Mouse (Mus musculus) neural tube, embryonic 11.5 days (tissue): ENCODE measurements around the gene Olfr1115. TPM values are rescaled to one million over a fixed set of nuclear protein-coding genes. Genes with fewer than 3 reads are reported as not detected.
"Not testable (repeated sequence)": the region's sequence is repeated elsewhere in the genome, so short reads cannot be mapped to it uniquely, and the experiment has no call there.

Experiments used
- ATAC-seq: fragments of 200-750 bp; cut with Nextera tagmentation; 2 replicates; pipeline ENCODE4 v1.8.0; 2017; ENCODE audit warnings: moderate number of reproducible peaks, mild to moderate bottlenecking, moderate TSS enrichment, moderate library complexity; ENCODE audit not compliant: insufficient read depth, low FRiP score, low TSS enrichment
- DNase-seq: peaks from one replicate; pipeline ENCODE4 v3.0.0-alpha.2; 2015; ENCODE audit warnings: low spot score
- H3K27ac ChIP-seq: fragments of 300-500 bp; sonication (generic); 2 replicates; pipeline ENCODE4 v1.5.1; 2014; ENCODE audit warnings: low read depth, mild to moderate bottlenecking, low read length
- H3K27me3 ChIP-seq: fragments of 300-500 bp; sonication (generic); 2 replicates; pipeline ENCODE4 v1.6.1; 2014; ENCODE audit warnings: mild to moderate bottlenecking, low read length, mixed read lengths; ENCODE audit not compliant: control insufficient read depth, insufficient read depth
- H3K36me3 ChIP-seq: fragments of 300-500 bp; sonication (generic); 2 replicates; pipeline ENCODE4 v1.6.1; 2014; ENCODE audit warnings: mild to moderate bottlenecking, low read length, moderate library complexity, mixed read lengths; ENCODE audit not compliant: control insufficient read depth, insufficient read depth
- H3K4me1 ChIP-seq: fragments of 300-500 bp; sonication (generic); 2 replicates; pipeline ENCODE4 v1.6.1; 2014; ENCODE audit warnings: low read length, mixed read lengths; ENCODE audit not compliant: control insufficient read depth, insufficient read depth
- H3K4me2 ChIP-seq: fragments of 300-500 bp; sonication (generic); 2 replicates; pipeline ENCODE4 v1.6.1; 2014; ENCODE audit warnings: low read depth, mild to moderate bottlenecking, moderate library complexity
- H3K4me3 ChIP-seq: fragments of 300-500 bp; sonication (generic); 2 replicates; pipeline ENCODE4 v1.5.1; 2014; ENCODE audit warnings: low read depth, low read length
- H3K9ac ChIP-seq: fragments of 300-500 bp; sonication (generic); 2 replicates; pipeline ENCODE4 v1.6.1; 2014; ENCODE audit warnings: mild to moderate bottlenecking, low read length
- H3K9me3 ChIP-seq: fragments of 300-500 bp; sonication (generic); 2 replicates; pipeline ENCODE4 v1.6.1; 2016; ENCODE audit warnings: low read length; ENCODE audit not compliant: control insufficient read depth
- WGBS: fragments of 180-500 bp; shearing (Covaris S2); extraction: QIAGEN DNeasy Blood & Tissue Kit; methylation state at CpG from one replicate; pipeline ENCODE4 v1.1.7; 2014; 5-methylcytosine and 5-hydroxymethylcytosine counted together
- microRNA-seq: library from miRNA; unstranded; fragments of <30 nt; microRNA quantifications from one replicate; pipeline ENCODE4, GENCODE M21; 2016
- polyA plus RNA-seq: library from polyadenylated mRNA; unstranded; fragments of >200 nt; fragmentation: Nextera tagmentation; extraction: Ambion mirVana; gene quantifications from 2 replicates; pipeline ENCODE4 v1.2.1, GENCODE M21; 2014

Gene Olfr1115
- not detected in 2 replicates for polyA plus RNA-seq

DNA sequence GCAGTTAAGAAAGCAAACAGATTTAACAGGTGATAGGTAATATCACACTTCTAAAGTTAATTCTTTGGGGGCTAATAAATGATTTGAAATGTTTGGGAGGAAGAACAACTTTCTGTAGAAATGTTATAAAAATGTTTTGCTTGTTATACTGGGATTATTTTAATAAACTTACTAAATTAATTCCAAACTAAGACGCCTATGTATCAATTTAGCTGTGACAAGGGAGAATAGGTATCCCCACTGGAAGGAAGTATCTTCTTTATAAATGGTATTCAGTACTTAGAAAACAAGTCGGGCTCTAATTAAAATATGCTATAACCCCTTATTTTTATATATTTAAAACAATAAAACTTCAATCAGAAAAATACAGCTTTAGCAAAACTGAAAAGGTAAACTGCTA is at the start of gene Olfr1115:
Gene Olfr1115, plus strand, starts transcription at position 301 of the 400 bp plus-strand sequence.
- no peaks in the 10 kb centered on the region for H3K36me3 ChIP-seq
- ATAC-seq (no peak), DNase-seq (no peak)
- H3K9ac ChIP-seq: no peak within 1 kb of the TSS
- no peaks in the 10 kb centered on the region for H3K4me1 ChIP-seq
- no peaks in the 10 kb centered on the region for H3K27me3 ChIP-seq
- 90% methylated on average over 2 of the region's 2 CpGs for WGBS
- no peaks in the 10 kb centered on the region for H3K9me3 ChIP-seq
- H3K4me2 ChIP-seq: no peak within 1 kb of the TSS
- no peak within 1 kb of the TSS for H3K4me3 ChIP-seq
- H3K27ac ChIP-seq: no peak within 1 kb of the TSS

DNA sequence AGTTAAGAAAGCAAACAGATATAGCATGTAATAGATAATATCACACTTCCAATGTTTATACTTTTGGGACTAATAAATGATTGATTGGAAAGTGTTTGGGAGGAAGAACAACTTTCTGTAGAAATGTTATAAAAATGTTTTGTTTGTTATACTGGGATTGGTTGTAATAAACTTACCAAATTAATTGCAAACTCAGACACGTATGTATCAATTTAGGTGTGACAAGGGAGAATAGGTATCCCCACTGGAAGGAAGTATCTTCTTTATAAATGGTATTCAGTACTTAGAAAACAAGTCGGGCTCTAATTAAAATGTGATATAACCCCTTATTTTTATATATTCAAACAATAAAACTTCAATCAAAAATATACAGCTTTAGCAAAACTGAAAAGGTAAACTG is 39.1 kb upstream of the Olfr1115 start, which contains the start of gene Olfr1113:
Gene Olfr1113, plus strand, starts transcription at position 301 of the 400 bp plus-strand sequence.
- no peaks in the 10 kb centered on the region for H3K4me1 ChIP-seq
- no peak within 1 kb of the TSS for H3K4me3 ChIP-seq
- no peaks in the 10 kb centered on the region for H3K36me3 ChIP-seq
- H3K9ac ChIP-seq: no peak within 1 kb of the TSS
- no peaks in the 10 kb centered on the region for H3K27me3 ChIP-seq
- DNase-seq: no peak
- H3K9me3 ChIP-seq: no peaks in the 10 kb centered on the region
- no peak for ATAC-seq
- H3K4me2 ChIP-seq: no peak within 1 kb of the TSS
- no peak within 1 kb of the TSS for H3K27ac ChIP-seq
- WGBS: 91% methylated on average over 2 of the region's 2 CpGs

DNA sequence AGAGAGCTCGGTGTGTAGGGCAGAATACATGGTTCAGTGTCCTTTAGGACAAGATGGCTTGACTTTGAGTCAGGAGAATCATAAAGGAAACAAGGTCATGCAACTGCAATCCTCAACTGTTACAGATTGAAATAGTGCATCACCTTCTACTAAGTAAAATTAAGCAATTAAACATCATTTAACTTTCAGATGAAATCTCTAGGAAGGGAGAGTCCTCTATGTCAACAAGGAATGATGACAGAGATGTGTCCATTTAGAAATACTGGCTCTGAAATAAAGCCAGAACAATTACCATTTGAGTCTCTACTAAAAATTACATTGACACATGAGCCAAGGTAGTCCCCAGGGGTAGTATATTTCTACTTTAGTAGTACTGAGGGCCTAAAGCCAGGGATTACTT is 19.4 kb downstream of the Olfr1115 start, which contains the start of gene Olfr1116:
Gene Olfr1116, plus strand, starts transcription at position 301 of the 400 bp plus-strand sequence.
- Histone ChIP-seq H3K27me3 (no peaks in the 10 kb centered on the region), H3K9ac (no peak within 1 kb of the TSS), H3K4me2 (no peak within 1 kb of the TSS), H3K4me1 (no peaks in the 10 kb centered on the region), H3K9me3 (no peaks in the 10 kb centered on the region), H3K27ac (no peak within 1 kb of the TSS), H3K36me3 (no peaks in the 10 kb centered on the region), H3K4me3 (no peak within 1 kb of the TSS)
- ATAC-seq (no peak), DNase-seq (no peak)
- WGBS: 100% methylated on average over 1 of the region's 1 CpGs

DNA sequence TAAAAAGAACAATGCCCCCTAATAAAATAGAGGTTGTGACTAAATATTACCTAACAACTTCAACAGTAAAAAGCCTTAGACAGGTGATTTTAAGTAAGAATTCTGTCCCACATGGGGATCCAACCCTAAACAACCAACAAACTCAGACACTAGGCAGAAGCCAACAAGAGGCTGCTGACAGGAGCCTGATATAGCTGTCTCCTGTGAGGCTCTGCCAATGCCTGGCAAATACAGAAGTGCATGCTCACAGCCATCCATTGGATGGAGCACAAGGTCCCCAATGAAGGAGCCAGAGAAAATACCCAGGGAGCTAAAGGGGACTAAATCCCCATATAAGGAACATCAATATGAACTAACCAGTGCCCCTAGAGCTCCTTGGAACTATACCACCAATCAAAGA is 46.2 kb downstream of the Olfr1115 start:
- not testable (repeated sequence) for H3K9me3 ChIP-seq, H3K27me3 ChIP-seq, ATAC-seq, H3K4me2 ChIP-seq, H3K9ac ChIP-seq, H3K27ac ChIP-seq, H3K4me3 ChIP-seq, H3K36me3 ChIP-seq, DNase-seq, H3K4me1 ChIP-seq

Small RNA genes within 50 kb of the gene (microRNA-seq; reads per million reads assigned to microRNA genes)
- gene Gm27438: not detected

Other genes starting within 250 kb of the Olfr1115 start
- gene Olfr1102, start 249.6 kb upstream of the Olfr1115 start, polyA plus RNA-seq: not detected in 2 replicates
- not detected in 2 replicates for gene Olfr1104, start 220.9 kb upstream of the Olfr1115 start, polyA plus RNA-seq
- not detected in 2 replicates for gene Olfr1105, start 211.5 kb upstream of the Olfr1115 start, polyA plus RNA-seq
- gene Olfr1106, start 195.7 kb upstream of the Olfr1115 start, polyA plus RNA-seq: not detected in 2 replicates
- gene Olfr1107, start 172.2 kb upstream of the Olfr1115 start, polyA plus RNA-seq: not detected in 2 replicates
- not detected in 2 replicates for gene Olfr1109, start 152.0 kb upstream of the Olfr1115 start, polyA plus RNA-seq
- gene Olfr259, start 133.4 kb upstream of the Olfr1115 start, polyA plus RNA-seq: not detected in 2 replicates
- not detected in 2 replicates for gene Olfr1110, start 107.7 kb upstream of the Olfr1115 start, polyA plus RNA-seq
- not detected in 2 replicates for gene Olfr1111, start 95.4 kb upstream of the Olfr1115 start, polyA plus RNA-seq
- not detected in 2 replicates for gene Olfr1112, start 60.2 kb upstream of the Olfr1115 start, polyA plus RNA-seq
- gene Olfr1113, start 39.0 kb upstream of the Olfr1115 start, polyA plus RNA-seq: not detected in 2 replicates
- not detected in 2 replicates for gene Olfr1116, start 19.5 kb downstream of the Olfr1115 start, polyA plus RNA-seq
- not detected in 2 replicates for gene Olfr1118, start 59.6 kb downstream of the Olfr1115 start, polyA plus RNA-seq
- gene Olfr1120, start 106.8 kb downstream of the Olfr1115 start, polyA plus RNA-seq: not detected in 2 replicates
- not detected in 2 replicates for gene Olfr1121, start 121.9 kb downstream of the Olfr1115 start, polyA plus RNA-seq
- gene Olfr1122, start 137.8 kb downstream of the Olfr1115 start, polyA plus RNA-seq: not detected in 2 replicates
- not detected in 2 replicates for gene Olfr1123, start 168.6 kb downstream of the Olfr1115 start, polyA plus RNA-seq
- not detected in 2 replicates for gene Olfr1124, start 182.3 kb downstream of the Olfr1115 start, polyA plus RNA-seq
- not detected in 2 replicates for gene Olfr1126, start 205.9 kb downstream of the Olfr1115 start, polyA plus RNA-seq
- not detected in 2 replicates for gene Pramel7, start 249.1 kb downstream of the Olfr1115 start, polyA plus RNA-seq